Mouse (Mus musculus) spleen, adult 2 months (tissue): ENCODE results near the gene Cnnm3. TPM values are rescaled to one million over a fixed set of nuclear protein-coding genes. Genes with fewer than 3 reads are reported as not detected.

Source experiments
- DNase-seq, 2 experiments: peaks; one replicate each; pipeline versions ENCODE4 v3.0.0 to v3.0.0-alpha.2; 2012 to 2021; ENCODE audit warnings: low spot score in 2 of 2, low read depth in 1 of 2
- H3K27ac ChIP-seq: fragments of 200-500 bp; 2 replicates; pipeline ENCODE4 v1.5.1; 2012; ENCODE audit warnings: low read length, inconsistent platforms; ENCODE audit not compliant: insufficient read depth
- H3K27me3 ChIP-seq: fragments of 200-500 bp; 2 replicates; pipeline ENCODE4 v1.6.1; 2012; ENCODE audit warnings: mild to moderate bottlenecking, moderate library complexity, low read length, inconsistent platforms; ENCODE audit not compliant: control insufficient read depth, insufficient read depth
- H3K36me3 ChIP-seq: fragments of 200-500 bp; 2 replicates; pipeline ENCODE4 v1.6.1; 2012; ENCODE audit warnings: mild to moderate bottlenecking, low read length, inconsistent platforms; ENCODE audit not compliant: control insufficient read depth, insufficient read depth
- H3K4me1 ChIP-seq: fragments of 200-500 bp; 2 replicates; pipeline ENCODE4 v1.6.1; 2011; ENCODE audit warnings: inconsistent platforms; ENCODE audit not compliant: control insufficient read depth, insufficient read depth, insufficient read length
- H3K4me3 ChIP-seq: fragments of 200-500 bp; 2 replicates; pipeline ENCODE4 v1.5.1; 2011; ENCODE audit warnings: mild to moderate bottlenecking, inconsistent platforms; ENCODE audit not compliant: insufficient read depth, insufficient read length; ENCODE audit errors: extremely low read depth
- CTCF ChIP-seq: fragments of 200-500 bp; IDR thresholded peaks from 2 replicates; pipeline ENCODE4 v1.5.1; 2011; ENCODE audit warnings: mild to moderate bottlenecking, inconsistent platforms; ENCODE audit not compliant: insufficient read depth, insufficient read length, insufficient replicate concordance; ENCODE audit errors: extremely low read depth
- POLR2A ChIP-seq: fragments of 200-500 bp; IDR thresholded peaks from 2 replicates; pipeline ENCODE4 v1.6.1; 2011; ENCODE audit warnings: low read depth, low read length, inconsistent platforms
- WGBS: fragments of 180-500 bp; shearing (Covaris S2); methylation state at CpG from one replicate; pipeline ENCODE4 v1.1.7; 2018; 5-methylcytosine and 5-hydroxymethylcytosine counted together
- polyA plus RNA-seq: library from polyadenylated mRNA; depleted of rRNA; stranded (reverse); fragments of >200 nt; gene quantifications from 2 replicates; pipeline ENCODE4 v1.2.3, GENCODE M21; 2012

Gene Cnnm3
- polyA plus RNA-seq, 1 experiment: 18.4 TPM

DNA sequence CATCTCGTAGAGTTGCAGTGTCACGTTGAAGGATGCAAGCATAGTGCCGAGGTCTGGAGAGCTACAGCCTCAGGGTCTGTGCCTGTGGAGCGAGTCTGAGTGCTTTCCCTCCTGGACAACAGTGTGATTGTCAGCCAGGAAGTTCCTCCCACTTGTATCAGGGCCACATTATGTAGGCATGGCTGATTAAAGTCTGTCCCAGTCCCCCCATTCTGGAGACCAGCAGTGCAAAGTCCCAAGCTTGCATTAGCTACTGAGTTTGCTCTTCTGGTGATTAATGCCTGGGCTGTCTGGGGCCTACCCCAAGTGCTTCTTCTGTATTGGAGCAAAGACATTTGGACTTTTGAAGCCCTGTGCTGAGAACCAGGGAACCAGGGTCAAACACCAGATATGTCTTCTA, 27.8 kb upstream of the Cnnm3 start:
- H3K27ac ChIP-seq: no peak overlapping the region
- no peaks in the 10 kb centered on the region for H3K36me3 ChIP-seq
- TF ChIP-seq POLR2A: no peak
- no peak for TF ChIP-seq CTCF
- no peaks in the 10 kb centered on the region for H3K27me3 ChIP-seq
- WGBS: 92% methylated on average over 4 of the region's 4 CpGs
- no peak for DNase-seq
- H3K4me1 ChIP-seq: no peaks in the 10 kb centered on the region
- H3K4me3 ChIP-seq: no peak overlapping the region

DNA sequence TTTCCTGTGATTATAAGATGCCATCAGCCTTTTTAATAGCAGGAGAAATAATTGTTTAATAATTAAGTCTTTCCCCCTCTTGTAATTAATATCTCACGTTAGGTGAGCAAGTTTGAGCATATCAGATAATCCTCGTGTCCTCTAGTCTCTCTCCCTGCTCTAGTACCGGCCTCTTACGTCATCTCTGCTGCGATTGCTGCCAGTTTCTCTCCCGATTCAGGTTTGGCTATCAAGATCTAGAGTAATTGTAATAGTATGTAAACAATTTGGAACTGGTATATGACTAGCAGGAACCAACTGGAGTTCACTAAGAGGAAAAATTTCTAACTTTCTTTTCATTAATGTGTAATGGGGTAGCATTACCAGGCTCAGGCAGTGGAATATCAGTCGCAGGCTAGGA, 26.6 kb upstream of the Cnnm3 start:
- WGBS: 87% methylated on average over 7 of the region's 7 CpGs
- Histone ChIP-seq H3K27me3 (no peaks in the 10 kb centered on the region), H3K36me3 (no peaks in the 10 kb centered on the region), H3K4me1 (no peaks in the 10 kb centered on the region), H3K27ac (no peak overlapping the region), H3K4me3 (no peak overlapping the region)
- TF ChIP-seq POLR2A: no peak
- no peak for TF ChIP-seq CTCF
- no peak for DNase-seq

DNA sequence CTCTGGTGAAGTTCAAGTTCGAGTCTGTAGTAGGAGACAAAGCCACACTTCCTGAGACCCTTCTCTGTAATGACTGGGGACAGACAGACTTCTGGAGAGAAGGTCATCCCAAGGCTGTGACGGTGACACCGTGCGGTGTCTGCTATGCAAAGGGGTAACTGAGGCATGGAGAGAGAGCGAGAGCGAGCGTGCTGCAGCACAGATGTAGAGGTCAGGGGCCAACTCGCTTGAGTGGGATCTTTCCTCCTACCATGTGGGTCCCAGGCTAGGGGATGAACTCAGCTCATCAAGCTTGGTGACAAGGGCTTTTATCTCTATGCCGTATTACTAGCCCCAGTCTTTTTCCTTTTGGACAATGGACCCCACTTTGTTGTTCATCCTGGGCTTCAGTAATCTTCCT, 24.6 kb upstream of the Cnnm3 start:
- Histone ChIP-seq H3K27me3 (no peaks in the 10 kb centered on the region), H3K4me1 (no peaks in the 10 kb centered on the region), H3K36me3 (no peaks in the 10 kb centered on the region), H3K4me3 (no peak overlapping the region), H3K27ac (no peak overlapping the region)
- TF ChIP-seq POLR2A (no peak), CTCF (no peak)
- 90% methylated on average over 9 of the region's 9 CpGs for WGBS
- DNase-seq: no peak

DNA sequence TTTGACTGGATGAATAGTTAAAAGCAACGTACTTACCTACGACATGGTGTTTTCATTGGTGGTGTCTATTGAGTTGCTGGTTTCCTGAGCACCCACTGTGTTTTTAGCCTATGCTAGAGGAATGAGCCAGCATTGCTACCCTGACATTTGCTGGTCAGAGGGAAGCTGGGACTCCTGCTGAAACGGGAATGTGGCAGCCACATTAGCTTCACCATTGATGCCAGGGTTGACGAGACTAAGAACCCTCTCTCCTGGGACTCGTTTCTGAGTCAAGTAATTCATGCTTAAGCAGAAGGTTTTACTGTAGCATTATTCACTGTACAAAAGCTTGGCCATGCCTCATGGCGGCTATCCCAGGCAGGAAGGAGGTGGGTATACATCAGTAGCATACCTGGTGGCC, 22.0 kb upstream of the Cnnm3 start:
- Histone ChIP-seq H3K27ac (no peak overlapping the region), H3K27me3 (no peaks in the 10 kb centered on the region), H3K4me1 (no peaks in the 10 kb centered on the region), H3K4me3 (no peak overlapping the region), H3K36me3 (no peaks in the 10 kb centered on the region)
- WGBS: 94% methylated on average over 6 of the region's 6 CpGs
- DNase-seq: no peak
- TF ChIP-seq CTCF: no peak
- no peak for TF ChIP-seq POLR2A

DNA sequence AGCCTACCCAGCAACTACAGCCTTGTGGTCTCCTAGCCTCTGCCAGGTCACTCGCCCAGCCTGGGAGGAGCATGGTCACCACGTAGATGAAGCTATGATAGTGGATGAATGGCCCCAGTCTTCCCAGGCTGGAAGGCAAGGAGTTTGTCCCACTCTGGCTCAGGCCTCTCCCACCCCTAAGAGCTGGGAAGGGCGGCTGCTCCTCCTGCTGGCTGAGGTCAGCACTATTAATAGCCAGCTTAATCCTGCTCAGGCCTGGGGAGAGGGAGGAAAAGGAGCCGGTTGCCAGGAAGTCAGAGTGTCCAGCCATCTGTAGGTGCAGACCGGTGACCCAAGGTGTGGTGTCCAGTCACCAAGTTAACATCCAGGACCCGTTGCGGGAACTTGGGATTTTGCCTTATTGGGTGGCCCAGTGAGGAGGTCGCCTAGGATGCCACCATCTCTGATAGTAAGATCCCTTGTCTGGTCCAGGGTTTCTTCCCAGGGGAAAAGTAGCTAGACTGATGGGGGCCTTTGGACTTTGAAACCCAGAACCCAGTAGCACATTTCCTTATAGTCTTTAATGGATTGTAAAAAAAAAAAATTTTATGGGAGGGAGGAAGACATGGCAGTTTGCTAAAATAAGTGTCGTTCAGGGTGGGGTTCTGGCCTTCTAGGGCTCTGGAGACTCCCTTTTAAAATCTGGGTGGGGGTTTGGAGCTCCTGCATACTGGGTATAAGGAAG, 19.1 kb upstream of the Cnnm3 start:
- WGBS: 78% methylated on average over 9 of the region's 9 CpGs
- DNase-seq: no peak
- TF ChIP-seq POLR2A (no peak), CTCF (no peak)
- no peaks in the 10 kb centered on the region for H3K27me3 ChIP-seq
- H3K36me3 ChIP-seq: no peaks in the 10 kb centered on the region
- H3K4me3 ChIP-seq: no peak overlapping the region
- no peaks in the 10 kb centered on the region for H3K4me1 ChIP-seq
- no peak overlapping the region for H3K27ac ChIP-seq

DNA sequence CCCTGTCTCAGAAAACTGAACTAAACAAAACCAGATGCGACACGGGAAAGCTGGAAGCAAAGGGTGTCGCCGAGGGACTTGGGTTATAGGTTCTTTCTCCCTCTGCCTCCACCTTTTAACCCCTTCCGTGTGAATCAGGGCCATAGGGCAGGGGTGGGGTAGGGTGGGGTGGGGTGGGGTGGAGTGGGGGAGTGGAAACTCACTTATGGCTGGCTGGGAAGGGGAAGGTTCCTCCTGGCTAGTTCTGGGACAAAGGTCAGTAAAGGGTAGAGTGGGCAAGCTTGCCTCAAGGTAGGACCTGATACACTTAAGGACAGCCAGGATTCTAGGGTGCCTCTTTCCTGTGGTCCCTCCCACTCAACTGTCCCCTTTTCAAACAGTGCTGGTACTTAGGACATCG, 18.4 kb upstream of the Cnnm3 start:
- Histone ChIP-seq H3K36me3 (peaks cover 2% of the 10 kb centered on the region; the same call in 1 of the 2 replicates), H3K27ac (no peak overlapping the region), H3K4me1 (no peaks in the 10 kb centered on the region), H3K27me3 (no peaks in the 10 kb centered on the region), H3K4me3 (no peak overlapping the region)
- 92% methylated on average over 6 of the region's 6 CpGs for WGBS
- no peak for DNase-seq
- no peak for TF ChIP-seq CTCF
- no peak for TF ChIP-seq POLR2A

DNA sequence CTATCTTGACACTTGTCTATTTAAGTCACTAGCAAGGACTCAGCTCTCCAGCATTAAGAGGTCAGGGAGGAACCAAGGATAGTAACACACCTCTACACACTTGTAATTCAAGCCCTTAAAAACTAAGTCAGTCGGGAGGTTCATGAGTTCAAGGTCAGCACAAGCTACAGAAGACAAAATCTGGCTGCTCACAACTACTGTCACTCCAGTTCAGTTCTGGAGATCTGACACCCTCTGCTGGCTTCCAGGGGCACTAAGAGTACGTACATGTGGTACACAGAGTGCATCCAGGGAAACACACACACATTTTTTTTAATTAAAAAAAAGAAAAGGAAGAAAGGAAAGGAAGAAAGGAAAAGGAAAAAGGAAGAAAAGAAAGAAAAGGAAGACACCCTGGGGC, 14.9 kb upstream of the Cnnm3 start:
- TF ChIP-seq POLR2A: no peak
- no peak for TF ChIP-seq CTCF
- Histone ChIP-seq H3K4me3 (no peak overlapping the region), H3K4me1 (no peaks in the 10 kb centered on the region), H3K36me3 (peaks cover 10% of the 10 kb centered on the region), H3K27ac (no peak overlapping the region), H3K27me3 (no peaks in the 10 kb centered on the region)
- no peak for DNase-seq
- WGBS: 76% methylated on average over 2 of the region's 2 CpGs
